Mouse (Mus musculus): ENCODE data around the gene Csgalnact2.

DNA sequence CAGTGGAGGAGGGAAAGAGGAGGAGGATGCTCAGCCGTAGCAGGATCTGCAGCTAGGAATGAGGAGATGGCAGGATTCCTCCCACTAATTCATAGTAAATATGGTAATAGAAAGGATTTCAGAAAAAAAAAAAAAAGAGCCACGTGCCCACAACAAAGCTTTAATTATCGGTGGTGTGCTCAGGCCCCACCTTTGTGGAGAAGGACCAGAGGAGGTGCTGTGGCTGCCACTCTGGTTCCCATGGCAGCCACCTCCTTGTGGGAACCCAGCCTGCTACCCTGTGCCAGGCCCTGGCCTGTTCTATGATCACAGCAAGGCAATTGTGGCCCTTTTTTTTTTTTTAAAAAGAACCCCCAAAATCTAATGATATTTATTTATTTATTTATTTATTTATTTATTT lies 67.5 kb downstream of the Csgalnact2 start:
- TF ChIP-seq CTCF (IDR thresholded peaks at IDR 0.05; ENCODE audit: low read depth), result no peak
- TF ChIP-seq EP300 (IDR thresholded peaks at IDR 0.05; ENCODE audit: low read depth), result no peak
